Mouse (Mus musculus): ENCODE measurements around the gene Slc6a4. TPM values are rescaled to one million over a fixed set of nuclear protein-coding genes. Genes with fewer than 3 reads are reported as not detected.
A peak's percentile ranks its signal among the peaks of the same experiment; 100 is the strongest.

Slc6a4 gene
- total RNA-seq (2021), result 10 to 100 TPM; 19.4 to 19.6 TPM
- long read RNA-seq, experiment 1, transcript Slc6a4-201 (14 exons, 2,725 nt), result major isoform, 14 of 18 reads
- long read RNA-seq, experiment 1, partial matches to known transcripts, result 3 of 18 reads
- long read RNA-seq, experiment 1, other reads (novel, unspliced or antisense), result 1 of 18 reads
- long read RNA-seq, experiment 2, transcript Slc6a4-201 (14 exons, 2,725 nt), result major isoform, 12 of 13 reads
- long read RNA-seq, experiment 2, partial matches to known transcripts, result 0 of 13 reads
- long read RNA-seq, experiment 2, other reads (novel, unspliced or antisense), result 1 of 13 reads

GRCm38 (mm10) chr11:76997916-76998704 is at the start of gene Slc6a4:
Gene Slc6a4, plus strand, starts transcription at chr11:76998603.
- no peak for DNase-seq

- DNase-seq, result peak; percentile 34
These were observed 44.9 kb upstream of the Slc6a4 start for GRCm38 (mm10) chr11:76953536-76953935.

GRCm38 (mm10) chr11:76965703-76966102 is 32.7 kb upstream of the Slc6a4 start:
- DNase-seq, result no peak

GRCm38 (mm10) chr11:76970328-76970727 is 28.1 kb upstream of the Slc6a4 start:
- no peak for DNase-seq

- peak; percentile 39 for DNase-seq
These were observed 23.6 kb upstream of the Slc6a4 start for GRCm38 (mm10) chr11:76974680-76975319.

- no peak for DNase-seq
These were observed 16.7 kb upstream of the Slc6a4 start for GRCm38 (mm10) chr11:76981570-76982141.

- no peak for DNase-seq
These were observed 16.0 kb upstream of the Slc6a4 start for GRCm38 (mm10) chr11:76982415-76982814.

GRCm38 (mm10) chr11:76983641-76984040 is 14.8 kb upstream of the Slc6a4 start:
- no peak for DNase-seq

GRCm38 (mm10) chr11:76984173-76984572 is 14.2 kb upstream of the Slc6a4 start:
- DNase-seq, result no peak

- no peak for DNase-seq
These were observed 7.6 kb upstream of the Slc6a4 start for GRCm38 (mm10) chr11:76990839-76991238.

GRCm38 (mm10) chr11:76992886-76993285 is 5.5 kb upstream of the Slc6a4 start:
- no peak for DNase-seq

- DNase-seq, result no peak
These were observed 2.3 kb upstream of the Slc6a4 start for GRCm38 (mm10) chr11:76995966-76996672.

- peak; percentile 90 for DNase-seq
These were observed 1.1 kb upstream of the Slc6a4 start for GRCm38 (mm10) chr11:76997305-76997704.

- no peak for DNase-seq
These were observed 363 bp downstream of the Slc6a4 start for GRCm38 (mm10) chr11:76998705-76999226.

GRCm38 (mm10) chr11:77000741-77001140 is 2.3 kb downstream of the Slc6a4 start:
- DNase-seq, result no peak

GRCm38 (mm10) chr11:77002361-77002760 is 4.0 kb downstream of the Slc6a4 start:
- DNase-seq, result no peak

GRCm38 (mm10) chr11:77005881-77006280 is 7.5 kb downstream of the Slc6a4 start:
- no peak for DNase-seq

- no peak for DNase-seq
These were observed 8.2 kb downstream of the Slc6a4 start for GRCm38 (mm10) chr11:77006616-77007015.

- DNase-seq, result no peak
These were observed 10.9 kb downstream of the Slc6a4 start for GRCm38 (mm10) chr11:77009069-77010025.

- DNase-seq, result no peak
These were observed 12.5 kb downstream of the Slc6a4 start for GRCm38 (mm10) chr11:77010762-77011475.
